Mouse (Mus musculus): Measurements from ENCODE around the gene Hectd1. TPM values are rescaled to one million over a fixed set of nuclear protein-coding genes. Genes with fewer than 3 reads are reported as not detected.

Hectd1 gene
- polyA plus RNA-seq, 1 experiment from 2014 or later: 38.9 TPM

- Histone ChIP-seq H3K9me3 (no peaks in the 10 kb centered on the region), H3K9ac (no peak overlapping the region), H3K27me3 (no peaks in the 10 kb centered on the region), H3K36me3 (peaks cover 64% of the 10 kb centered on the region), H3K4me1 (no peaks in the 10 kb centered on the region), H3K27ac (no peak overlapping the region), H3K4me3 (no peak overlapping the region), H3K4me2 (no peak overlapping the region)
- ATAC-seq (ENCODE audit: insufficient number of reproducible peaks, low FRiP score, low TSS enrichment, low read depth): no peak
- WGBS: 28% methylated on average over 6 of the region's 6 CpGs
Observed at GRCm38 (mm10) chr12:51744957-51745356, 84.4 kb downstream of the Hectd1 start.

DNA sequence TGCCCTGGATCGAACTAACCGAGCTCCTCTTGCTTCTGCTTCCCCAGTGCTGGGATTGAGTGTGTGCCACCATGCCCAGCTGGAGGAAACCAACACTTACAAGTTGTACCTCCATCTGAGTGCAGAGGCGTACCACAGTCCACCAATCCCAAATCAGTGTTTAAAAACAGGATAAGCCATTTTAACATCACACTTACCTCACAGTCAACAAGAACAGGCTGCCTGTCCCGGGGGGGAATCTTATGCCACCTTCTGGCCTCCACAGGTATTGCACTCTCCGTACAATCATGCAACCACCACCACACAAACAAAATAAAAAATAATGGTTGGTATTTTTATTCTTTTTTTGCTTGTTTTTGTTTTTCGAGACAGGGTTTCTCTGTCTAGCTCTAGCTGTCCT lies 87.6 kb downstream of the Hectd1 start:
- Histone ChIP-seq H3K9me3 (no peaks in the 10 kb centered on the region), H3K27me3 (no peaks in the 10 kb centered on the region), H3K4me2 (no peak overlapping the region), H3K4me1 (no peaks in the 10 kb centered on the region), H3K9ac (no peak overlapping the region), H3K4me3 (no peak overlapping the region), H3K36me3 (peaks cover 39% of the 10 kb centered on the region), H3K27ac (no peak overlapping the region)
- ATAC-seq (ENCODE audit: insufficient number of reproducible peaks, low FRiP score, low TSS enrichment, low read depth): no peak
- 85% methylated on average over 6 of the region's 6 CpGs for WGBS

- Histone ChIP-seq H3K27ac (no peak overlapping the region), H3K9me3 (no peaks in the 10 kb centered on the region), H3K27me3 (no peaks in the 10 kb centered on the region), H3K4me2 (no peak overlapping the region), H3K9ac (no peak overlapping the region), H3K36me3 (no peaks in the 10 kb centered on the region), H3K4me3 (no peak overlapping the region), H3K4me1 (peaks cover 21% of the 10 kb centered on the region)
- ATAC-seq (ENCODE audit: insufficient number of reproducible peaks, low FRiP score, low TSS enrichment, low read depth): no peak
- 58% methylated on average over 1 of the region's 1 CpGs for WGBS
Observed at GRCm38 (mm10) chr12:51736807-51737206, 92.5 kb downstream of the Hectd1 start.

GRCm38 (mm10) chr12:51736381-51736780 lies 93.0 kb downstream of the Hectd1 start:
- H3K4me2 ChIP-seq: no peak overlapping the region
- no peaks in the 10 kb centered on the region for H3K9me3 ChIP-seq
- WGBS: 69% methylated on average over 3 of the region's 3 CpGs
- H3K4me1 ChIP-seq: peaks cover 21% of the 10 kb centered on the region
- no peak overlapping the region for H3K9ac ChIP-seq
- H3K27ac ChIP-seq: peak overlapping the region; percentile 22; the same call in 1 of the 2 replicates
- H3K27me3 ChIP-seq: no peaks in the 10 kb centered on the region
- no peak overlapping the region for H3K4me3 ChIP-seq
- no peaks in the 10 kb centered on the region for H3K36me3 ChIP-seq
- ATAC-seq (ENCODE audit: insufficient number of reproducible peaks, low FRiP score, low TSS enrichment, low read depth): no peak

- Histone ChIP-seq H3K36me3 (no peaks in the 10 kb centered on the region), H3K4me2 (no peak overlapping the region), H3K27ac (peak overlapping the region; percentile 57), H3K27me3 (no peaks in the 10 kb centered on the region), H3K9ac (no peak overlapping the region), H3K9me3 (no peaks in the 10 kb centered on the region), H3K4me1 (peaks cover 21% of the 10 kb centered on the region), H3K4me3 (no peak overlapping the region)
- 34% methylated on average over 7 of the region's 7 CpGs for WGBS
- peak; percentile 77 for ATAC-seq (ENCODE audit: insufficient number of reproducible peaks, low FRiP score, low TSS enrichment, low read depth)
Observed at GRCm38 (mm10) chr12:51735840-51736271, 93.5 kb downstream of the Hectd1 start.

DNA sequence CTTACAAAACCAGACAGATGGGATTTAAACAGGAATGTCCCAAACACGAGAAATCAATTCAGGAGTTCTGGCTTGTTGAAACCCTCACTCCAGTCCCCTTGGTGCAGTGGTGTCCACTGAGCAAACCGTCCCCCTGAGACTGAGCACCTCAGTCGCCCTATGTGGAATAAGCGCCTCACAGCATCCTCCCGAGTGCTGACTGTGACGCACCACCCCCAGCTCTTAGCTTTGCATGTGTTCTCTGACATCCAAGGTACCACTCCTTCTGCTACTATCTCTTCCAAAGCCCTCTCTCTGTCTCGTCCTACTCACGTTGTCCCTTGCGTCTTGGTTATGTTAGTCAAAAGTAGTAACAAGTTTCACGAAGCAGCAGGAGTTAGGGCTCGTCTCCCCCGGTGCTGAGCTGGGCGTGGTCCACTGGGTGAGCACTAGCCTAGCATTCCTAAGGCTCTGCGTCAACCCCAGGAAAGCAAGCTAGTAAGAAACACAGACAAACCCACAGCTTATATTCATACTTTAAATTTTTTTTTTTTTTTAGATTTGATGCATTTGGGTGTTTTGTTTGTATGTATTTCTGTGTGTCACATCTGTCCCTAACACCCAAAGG lies 94.6 kb downstream of the Hectd1 start:
- Histone ChIP-seq H3K27me3 (no peaks in the 10 kb centered on the region), H3K9me3 (no peaks in the 10 kb centered on the region), H3K4me2 (no peak overlapping the region), H3K9ac (no peak overlapping the region), H3K27ac (peak overlapping the region; percentile 57), H3K4me1 (peaks cover 21% of the 10 kb centered on the region), H3K36me3 (no peaks in the 10 kb centered on the region), H3K4me3 (no peak overlapping the region)
- WGBS: 64% methylated on average over 14 of the region's 14 CpGs
- ATAC-seq (ENCODE audit: insufficient number of reproducible peaks, low FRiP score, low TSS enrichment, low read depth): no peak

DNA sequence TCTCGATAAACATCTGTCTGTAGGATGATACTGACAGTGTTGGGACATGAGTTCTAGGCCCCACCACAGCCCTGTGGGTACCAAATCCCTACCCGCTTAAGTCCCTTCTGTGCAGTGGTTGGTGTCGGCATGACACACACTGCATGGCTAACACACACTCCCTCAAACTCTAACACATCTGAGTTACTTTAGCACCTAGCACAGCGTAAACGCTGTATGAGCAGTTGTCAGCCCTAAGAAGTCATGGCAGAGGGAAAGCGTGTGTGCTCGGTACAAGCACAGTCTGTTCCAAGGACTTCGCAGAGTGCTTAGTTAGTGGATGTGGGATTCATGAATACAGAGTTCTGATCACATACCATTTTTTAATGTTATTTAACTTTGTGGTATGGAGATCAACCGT lies 99.5 kb downstream of the Hectd1 start:
- no peak for ATAC-seq (ENCODE audit: insufficient number of reproducible peaks, low FRiP score, low TSS enrichment, low read depth)
- 92% methylated on average over 9 of the region's 9 CpGs for whole genome bisulfite sequencing

DNA sequence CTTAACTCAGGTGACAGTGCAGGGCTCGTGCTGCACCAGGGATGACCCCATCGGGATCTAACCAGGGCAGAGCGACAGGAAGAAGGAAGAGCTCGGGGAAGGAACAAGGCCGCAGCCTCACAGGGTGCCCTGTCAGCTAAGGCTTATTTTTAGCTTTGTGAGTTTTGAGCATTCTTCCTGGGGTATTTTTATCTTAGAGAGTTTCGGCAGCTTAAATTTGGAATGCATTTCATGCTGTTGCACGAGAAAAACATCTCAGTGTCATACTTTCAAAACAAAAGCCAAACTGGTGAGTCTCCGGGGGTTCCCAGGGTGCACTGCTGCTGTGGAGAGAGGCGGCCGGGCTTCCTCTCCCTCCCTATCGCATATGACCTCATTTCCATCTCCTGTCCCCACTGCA lies 100.3 kb downstream of the Hectd1 start:
- H3K4me2 ChIP-seq: no peak overlapping the region
- H3K9me3 ChIP-seq: no peaks in the 10 kb centered on the region
- peaks cover 1% of the 10 kb centered on the region; the same call in 1 of the 2 replicates for H3K4me1 ChIP-seq
- no peak for ATAC-seq (ENCODE audit: insufficient number of reproducible peaks, low FRiP score, low TSS enrichment, low read depth)
- WGBS: 65% methylated on average over 11 of the region's 11 CpGs
- no peaks in the 10 kb centered on the region for H3K27me3 ChIP-seq
- no peak overlapping the region for H3K4me3 ChIP-seq
- no peaks in the 10 kb centered on the region for H3K36me3 ChIP-seq
- peak overlapping the region; percentile 60 for H3K27ac ChIP-seq
- no peak overlapping the region for H3K9ac ChIP-seq

More for the DNA sequence above, 99.5 kb downstream of the Hectd1 start:
- no peaks in the 10 kb centered on the region for H3K36me3 ChIP-seq
- no peak overlapping the region for H3K4me2 ChIP-seq
- no peak overlapping the region for H3K9ac ChIP-seq
- peak overlapping the region; percentile 60; the same call in 1 of the 2 replicates for H3K27ac ChIP-seq
- H3K4me1 ChIP-seq: peaks cover 9% of the 10 kb centered on the region; the same call in 1 of the 2 replicates
- H3K9me3 ChIP-seq: no peaks in the 10 kb centered on the region
- no peaks in the 10 kb centered on the region for H3K27me3 ChIP-seq
- no peak overlapping the region for H3K4me3 ChIP-seq

- no peaks in the 10 kb centered on the region for H3K9me3 ChIP-seq
- H3K4me1 ChIP-seq: no peaks in the 10 kb centered on the region
- no peak overlapping the region for H3K4me3 ChIP-seq
- H3K27me3 ChIP-seq: no peaks in the 10 kb centered on the region
- ATAC-seq (ENCODE audit: insufficient number of reproducible peaks, low FRiP score, low TSS enrichment, low read depth): no peak
- no peak overlapping the region for H3K9ac ChIP-seq
- H3K4me2 ChIP-seq: no peak overlapping the region
- no peak overlapping the region for H3K27ac ChIP-seq
- WGBS: 88% methylated on average over 8 of the region's 8 CpGs
- peaks cover 11% of the 10 kb centered on the region; the same call in 1 of the 2 replicates for H3K36me3 ChIP-seq
Observed at GRCm38 (mm10) chr12:51721836-51722235, 107.5 kb downstream of the Hectd1 start.

DNA sequence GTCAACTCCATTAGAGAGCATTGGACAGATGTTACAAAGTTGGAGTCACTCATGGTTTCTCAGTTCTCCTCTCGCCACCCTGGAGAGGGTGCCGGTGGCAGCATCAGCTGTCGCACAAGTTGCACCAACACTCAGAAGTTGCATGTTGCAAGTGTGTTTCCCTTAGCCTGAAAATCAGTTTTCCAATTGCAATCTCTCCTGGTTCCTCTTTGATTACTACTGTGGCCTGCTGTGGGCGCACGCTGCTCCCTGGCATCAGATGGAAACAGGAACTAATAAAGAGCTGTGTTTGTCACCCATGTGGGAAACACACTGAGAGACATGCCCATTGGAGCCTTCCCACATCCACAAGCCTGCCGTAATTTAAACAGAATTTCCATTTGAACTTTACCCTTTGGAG lies 110.7 kb downstream of the Hectd1 start:
- Histone ChIP-seq H3K9ac (no peak overlapping the region), H3K9me3 (no peaks in the 10 kb centered on the region), H3K4me3 (no peak overlapping the region), H3K4me2 (no peak overlapping the region), H3K27ac (no peak overlapping the region), H3K4me1 (no peaks in the 10 kb centered on the region), H3K36me3 (peaks cover 11% of the 10 kb centered on the region; the same call in 1 of the 2 replicates), H3K27me3 (no peaks in the 10 kb centered on the region)
- ATAC-seq (ENCODE audit: insufficient number of reproducible peaks, low FRiP score, low TSS enrichment, low read depth): no peak
- WGBS: 89% methylated on average over 6 of the region's 6 CpGs

DNA sequence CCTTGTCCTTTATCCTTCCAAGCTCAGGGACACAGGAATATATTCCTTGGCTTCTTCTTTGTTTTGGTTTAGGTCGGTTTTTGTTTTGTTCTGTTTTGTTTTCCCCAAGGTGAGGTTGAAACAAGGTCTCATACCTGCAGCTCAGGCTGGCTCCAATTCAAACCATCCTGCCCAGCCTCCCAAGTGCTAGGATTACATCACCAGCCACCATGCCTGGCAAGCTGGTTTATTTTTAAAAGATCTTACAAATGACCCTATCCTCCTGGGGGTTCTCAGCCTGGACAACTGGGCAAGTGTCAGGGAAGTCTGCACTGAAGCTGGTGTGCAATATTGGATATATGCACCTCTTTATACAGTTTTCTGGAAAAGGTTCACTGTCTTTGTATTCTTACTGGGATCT lies 116.7 kb downstream of the Hectd1 start:
- H3K4me3 ChIP-seq: no peak overlapping the region
- ATAC-seq (ENCODE audit: insufficient number of reproducible peaks, low FRiP score, low TSS enrichment, low read depth): no peak
- no peak overlapping the region for H3K4me2 ChIP-seq
- H3K36me3 ChIP-seq: no peaks in the 10 kb centered on the region
- 62% methylated on average over 1 of the region's 1 CpGs for whole genome bisulfite sequencing
- no peak overlapping the region for H3K9ac ChIP-seq
- H3K4me1 ChIP-seq: no peaks in the 10 kb centered on the region
- no peak overlapping the region for H3K27ac ChIP-seq
- H3K9me3 ChIP-seq: no peaks in the 10 kb centered on the region
- no peaks in the 10 kb centered on the region for H3K27me3 ChIP-seq

GRCm38 (mm10) chr12:51710154-51710553 lies 119.2 kb downstream of the Hectd1 start:
- Histone ChIP-seq H3K4me1 (no peaks in the 10 kb centered on the region), H3K9me3 (no peaks in the 10 kb centered on the region), H3K27ac (no peak overlapping the region), H3K36me3 (peaks cover 2% of the 10 kb centered on the region; the same call in 1 of the 2 replicates), H3K27me3 (no peaks in the 10 kb centered on the region), H3K4me2 (no peak overlapping the region), H3K4me3 (no peak overlapping the region), H3K9ac (no peak overlapping the region)
- 65% methylated on average over 5 of the region's 5 CpGs for WGBS
- ATAC-seq (ENCODE audit: insufficient number of reproducible peaks, low FRiP score, low TSS enrichment, low read depth): no peak

DNA sequence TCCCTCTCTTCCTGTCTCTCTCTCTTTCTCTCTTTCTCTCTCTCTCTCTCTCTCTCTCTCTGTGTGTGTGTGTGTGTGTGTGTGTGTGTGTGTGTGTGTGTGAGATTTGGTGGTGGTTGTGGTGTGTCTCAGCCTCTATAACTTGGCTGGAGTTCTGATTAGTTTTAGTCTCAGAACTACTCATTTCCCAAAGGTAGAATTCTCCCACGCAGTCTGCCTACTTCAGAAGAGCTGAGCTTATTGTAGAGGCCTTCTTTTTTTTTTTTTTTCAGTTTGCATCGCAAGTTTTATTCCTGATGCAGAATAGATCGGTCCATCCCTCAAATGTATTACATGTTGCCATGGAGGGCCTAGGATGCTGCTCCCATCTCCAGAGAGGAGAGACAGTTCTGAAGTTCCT lies 119.6 kb downstream of the Hectd1 start:
- H3K27me3 ChIP-seq: no peaks in the 10 kb centered on the region
- ATAC-seq (ENCODE audit: insufficient number of reproducible peaks, low FRiP score, low TSS enrichment, low read depth): no peak
- 87% methylated on average over 3 of the region's 3 CpGs for WGBS
- H3K4me1 ChIP-seq: no peaks in the 10 kb centered on the region
- H3K36me3 ChIP-seq: peaks cover 2% of the 10 kb centered on the region; the same call in 1 of the 2 replicates
- no peaks in the 10 kb centered on the region for H3K9me3 ChIP-seq
- H3K4me2 ChIP-seq: no peak overlapping the region
- no peak overlapping the region for H3K4me3 ChIP-seq
- H3K9ac ChIP-seq: no peak overlapping the region
- H3K27ac ChIP-seq: no peak overlapping the region
